Mouse (Mus musculus) lung, postnatal 10 days (tissue): ENCODE results near the gene Sdhc.
"Not testable (repeated sequence)": the region's sequence is repeated elsewhere in the genome, so short reads cannot be mapped to it uniquely, and the experiment has no call there.

ENCODE experiments used
- DNase-seq: peaks from one replicate; pipeline ENCODE4 v3.0.0; 2021

The Sdhc gene

DNA sequence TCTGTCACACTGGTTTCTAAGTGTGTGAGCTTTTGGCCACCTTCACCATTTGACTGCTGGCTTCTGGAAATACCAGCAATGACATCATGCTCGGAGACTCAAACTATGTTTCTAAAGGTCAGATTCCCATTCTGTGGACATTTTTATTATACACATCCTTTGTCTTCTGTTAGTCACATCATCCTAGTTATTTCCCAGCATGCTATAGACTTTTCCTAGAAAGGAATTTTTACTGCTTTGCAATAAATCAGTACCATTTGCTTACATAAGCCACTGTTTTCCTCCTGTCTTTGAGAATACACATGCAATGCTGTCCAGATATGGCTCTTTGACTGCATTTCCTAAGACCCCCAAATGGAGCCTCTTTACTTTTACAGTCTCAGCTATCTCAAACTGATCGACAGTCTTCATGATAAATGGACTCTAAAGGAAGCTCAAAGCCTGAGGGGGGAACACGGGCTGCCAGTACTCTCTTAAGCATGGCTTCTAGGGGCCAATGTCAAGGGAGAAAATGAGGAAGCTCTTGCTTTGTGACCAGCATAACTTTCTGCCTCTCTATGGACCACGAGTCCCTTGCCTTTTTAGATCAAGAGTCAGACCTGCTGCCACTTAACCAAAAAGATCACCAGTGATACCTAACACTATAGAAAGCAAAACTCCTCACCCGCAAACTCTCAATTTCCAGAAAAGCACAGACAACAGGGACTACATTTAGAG is 15.4 kb upstream of the Sdhc start:
- DNase-seq = no peak

DNA sequence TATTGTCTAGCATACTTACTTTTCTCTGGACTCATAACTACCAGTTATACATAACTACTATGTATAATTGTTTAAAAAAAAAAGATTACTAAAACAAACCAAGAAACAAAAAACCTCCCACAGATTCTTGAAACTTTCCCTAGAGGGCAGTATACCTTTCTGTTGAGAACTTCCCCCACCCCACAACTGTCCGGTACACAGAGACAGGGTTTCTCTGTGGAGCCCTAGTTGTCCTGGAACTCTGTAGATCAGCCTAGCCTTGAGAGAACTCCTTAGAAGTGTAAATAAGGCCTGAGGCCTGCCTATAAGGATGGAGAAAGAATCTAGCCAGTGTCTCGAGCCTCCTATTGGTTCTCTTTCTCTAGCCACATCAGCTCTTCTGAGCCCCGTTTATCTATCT is 13.9 kb upstream of the Sdhc start:
- peak; percentile 53 for DNase-seq

DNA sequence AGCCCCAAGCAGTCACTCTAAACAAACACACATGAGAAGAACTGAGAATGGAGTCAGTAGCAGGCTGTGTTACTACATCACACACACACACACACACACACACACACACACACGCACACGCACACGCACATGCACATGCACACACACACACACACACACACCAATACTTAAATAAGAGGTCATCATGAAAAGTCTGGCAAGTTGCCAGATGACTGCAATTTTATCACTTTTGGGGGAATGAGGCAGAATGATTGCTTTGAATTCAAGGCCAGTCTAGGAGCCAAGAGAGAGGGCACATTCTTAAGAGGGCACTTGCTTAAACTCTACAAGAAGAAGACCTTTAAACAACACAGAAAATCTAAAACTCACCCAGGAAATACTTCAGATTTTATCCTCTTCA is 12.1 kb upstream of the Sdhc start:
- no peak for DNase-seq

DNA sequence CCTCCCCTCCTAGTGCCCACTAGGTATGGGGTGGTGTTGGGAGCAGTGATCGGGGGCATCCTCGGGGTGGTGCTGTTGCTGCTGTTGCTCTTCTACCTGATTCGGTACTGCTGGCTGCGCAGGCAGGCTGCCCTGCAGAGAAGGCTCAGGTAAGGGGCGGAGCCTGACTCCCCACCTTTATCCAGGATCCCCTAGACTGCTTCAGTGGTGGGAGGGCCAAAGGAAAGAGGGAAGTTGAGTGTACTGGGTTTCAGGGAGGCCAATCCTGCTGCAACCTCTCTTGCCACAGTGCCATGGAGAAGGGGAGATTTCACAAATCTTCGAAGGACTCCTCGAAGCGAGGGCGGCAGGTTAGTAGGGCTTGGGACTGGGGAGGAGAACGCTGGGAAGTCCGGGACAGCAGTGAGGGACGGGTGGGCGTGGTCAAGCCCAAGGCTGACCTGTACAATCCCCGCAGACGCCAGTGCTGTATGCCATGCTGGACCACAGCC is 9.1 kb upstream of the Sdhc start:
- peak; percentile 33 for DNase-seq

DNA sequence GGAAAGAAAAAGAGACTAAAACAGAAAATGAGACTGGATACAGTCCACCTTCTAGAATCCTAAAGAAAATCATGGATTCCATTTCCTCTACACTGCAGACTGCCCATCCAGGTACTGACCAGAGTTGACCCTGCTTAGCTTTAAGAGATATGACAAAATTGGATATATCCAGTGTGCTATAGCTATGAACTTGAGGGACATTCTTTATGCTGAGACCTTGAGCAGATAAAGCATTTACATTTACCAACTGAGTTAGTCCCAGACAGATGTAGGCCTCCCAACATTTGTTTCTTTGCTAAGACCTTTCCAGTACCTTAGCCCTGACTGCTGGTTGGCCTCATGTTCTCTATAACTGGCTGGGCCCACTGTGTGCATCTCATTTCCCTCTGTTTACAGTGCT is 7.6 kb upstream of the Sdhc start:
- no peak for DNase-seq

DNA sequence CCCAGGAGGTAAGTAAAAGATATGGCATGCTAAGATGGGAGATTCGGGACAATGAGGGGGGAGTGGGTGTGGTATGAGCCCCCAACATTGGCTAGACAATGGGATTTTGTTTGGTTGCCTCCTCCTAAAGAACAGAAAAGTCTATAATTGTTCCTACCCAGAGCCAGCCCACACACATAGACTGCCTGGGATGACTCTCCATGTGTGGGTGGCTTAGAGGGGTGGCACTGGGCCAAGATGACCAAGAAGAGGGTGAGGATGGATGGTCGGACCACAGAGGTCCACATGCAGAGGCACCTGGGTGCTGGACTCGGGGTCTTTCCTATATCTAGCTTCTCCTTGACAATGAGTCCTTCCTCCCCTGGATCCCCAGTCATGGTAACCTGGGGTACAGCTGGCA is 6.2 kb upstream of the Sdhc start:
- no peak for DNase-seq

DNA sequence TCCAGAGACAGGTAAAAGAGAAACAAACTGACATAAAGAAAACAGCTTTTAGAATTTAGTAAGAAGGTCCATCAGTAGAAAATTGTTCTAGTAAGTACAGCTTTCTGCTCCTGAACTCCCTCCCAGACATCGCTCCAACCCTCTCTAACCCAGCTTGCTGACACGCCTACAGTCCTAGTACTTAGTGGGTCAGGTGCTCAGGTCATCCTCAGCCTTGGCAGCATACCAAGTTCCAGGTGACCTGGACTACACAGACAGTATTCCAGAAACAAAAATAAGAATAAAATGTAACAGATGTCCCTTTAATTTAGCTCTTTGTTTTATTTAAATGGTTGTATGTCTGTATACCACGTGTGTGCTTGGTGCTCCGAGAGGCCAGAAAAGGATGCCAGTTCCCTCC is 1.6 kb upstream of the Sdhc start:
- DNase-seq = no peak

DNA sequence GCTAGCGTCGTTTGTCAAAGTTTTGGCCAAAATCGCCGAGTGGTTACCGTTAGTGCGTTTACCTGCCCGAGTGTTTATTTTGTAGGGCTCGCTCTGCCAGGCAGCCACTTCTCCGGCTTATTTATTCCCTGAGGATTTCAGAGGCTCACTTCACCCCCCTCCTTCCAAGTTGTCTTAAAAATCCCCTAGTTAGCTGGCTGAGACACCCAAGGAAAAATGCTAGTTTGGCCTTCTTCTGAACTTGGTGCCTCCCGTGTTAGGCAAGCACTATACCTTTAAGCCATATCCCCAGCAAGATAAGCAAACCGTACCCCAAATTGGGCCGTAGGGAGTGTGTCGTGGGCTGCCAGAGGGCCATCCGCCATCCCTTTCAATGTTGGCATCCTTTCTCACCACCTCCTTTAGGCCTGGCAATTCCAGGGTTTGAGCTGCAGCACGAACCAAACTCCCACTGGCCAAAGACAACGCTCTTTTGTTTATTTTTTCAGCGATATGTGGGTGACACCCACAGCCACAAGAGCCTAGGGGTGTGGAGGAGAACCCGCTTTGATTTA is 512 bp upstream of the Sdhc start:
- DNase-seq = no peak

DNA sequence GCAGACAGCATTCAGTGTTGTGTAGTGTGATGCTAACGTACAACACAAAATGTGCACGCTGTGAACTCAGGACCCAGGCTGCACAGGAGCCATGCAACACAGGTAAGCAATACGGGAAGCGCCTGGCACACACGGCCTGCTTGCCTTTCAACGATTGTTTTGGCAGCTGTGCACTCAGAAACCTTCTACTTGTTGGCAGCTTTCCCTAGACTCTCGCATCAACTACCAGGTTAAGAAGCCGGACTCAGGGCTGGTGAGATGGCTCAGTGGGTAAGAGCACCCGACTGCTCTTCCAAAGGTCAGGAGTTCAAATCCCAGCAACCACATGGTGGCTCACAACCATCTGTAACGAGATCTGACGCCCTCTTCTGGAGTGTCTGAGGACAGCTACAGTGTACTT is 7.4 kb downstream of the Sdhc start:
- not testable (repeated sequence) for DNase-seq

DNA sequence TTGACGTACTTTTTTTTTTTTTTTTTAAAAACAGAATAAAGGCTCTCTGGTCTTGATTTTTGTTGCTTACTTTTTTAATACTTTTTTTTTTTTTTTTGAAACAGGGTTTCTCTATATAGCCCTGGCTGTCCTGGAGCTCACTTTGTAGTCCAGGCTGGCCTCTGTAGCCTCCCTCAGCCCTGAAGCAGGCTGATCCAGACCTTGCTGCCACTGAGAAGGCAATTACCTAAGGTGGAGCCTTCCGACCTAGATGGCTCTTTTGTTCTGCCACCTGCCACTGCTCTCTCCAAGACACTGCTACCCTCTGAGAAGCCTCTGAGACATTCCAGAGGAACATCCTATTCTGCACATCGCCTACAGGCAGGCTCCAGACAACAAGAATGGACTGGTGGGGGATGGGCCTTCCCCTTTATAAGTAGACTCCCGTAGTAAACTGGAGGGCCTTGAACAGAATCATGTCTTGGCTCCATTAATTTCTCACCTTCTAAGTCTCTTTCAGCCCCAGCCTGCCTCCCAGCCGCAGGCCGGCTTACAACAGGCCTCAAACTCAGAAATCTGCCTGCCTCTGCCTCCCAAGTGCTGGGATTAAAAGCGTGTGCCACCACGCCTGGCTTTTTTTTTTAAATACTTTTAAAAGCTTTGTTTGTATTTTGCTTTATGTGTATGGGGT is 12.8 kb downstream of the Sdhc start:
- DNase-seq = not testable (repeated sequence)

DNA sequence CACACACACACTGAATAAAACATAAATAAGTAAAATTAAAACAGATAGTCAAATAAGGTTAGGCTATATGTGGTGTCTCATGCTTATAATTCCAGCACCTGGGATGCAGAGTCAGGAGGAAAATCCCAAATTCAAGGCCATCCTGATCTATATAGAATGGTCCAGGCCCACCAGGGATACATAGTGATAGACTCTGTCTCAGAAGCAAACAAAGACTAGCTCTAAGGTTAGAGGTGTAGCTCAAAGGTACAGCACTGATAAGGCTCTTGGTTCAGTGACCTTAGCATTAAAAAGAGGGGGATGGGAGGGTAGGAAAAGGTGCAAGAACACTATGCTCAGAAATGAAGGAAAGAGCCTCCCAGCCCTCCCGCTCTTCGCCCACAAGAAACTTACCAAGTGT is 14.8 kb downstream of the Sdhc start:
- no peak for DNase-seq

DNA sequence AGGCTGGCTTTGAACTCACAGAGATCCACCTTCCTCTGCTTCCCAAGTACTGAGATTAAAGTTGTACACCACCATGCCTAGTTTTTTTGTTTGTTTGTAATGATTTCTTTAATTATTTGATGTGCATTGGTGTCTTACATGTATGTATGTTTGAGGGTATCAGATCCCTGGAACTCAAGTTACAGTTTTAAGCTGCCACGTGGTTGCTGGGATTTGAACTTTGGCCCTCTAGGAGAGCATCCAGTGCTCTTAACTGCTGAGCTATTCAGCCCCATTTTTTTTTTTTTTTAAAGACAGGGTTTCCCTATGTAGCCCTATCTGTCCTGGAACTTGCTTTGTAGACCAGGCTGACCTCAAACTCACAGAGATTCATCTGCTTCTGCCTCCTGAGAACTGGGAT is 19.4 kb downstream of the Sdhc start:
- DNase-seq = no peak

DNA sequence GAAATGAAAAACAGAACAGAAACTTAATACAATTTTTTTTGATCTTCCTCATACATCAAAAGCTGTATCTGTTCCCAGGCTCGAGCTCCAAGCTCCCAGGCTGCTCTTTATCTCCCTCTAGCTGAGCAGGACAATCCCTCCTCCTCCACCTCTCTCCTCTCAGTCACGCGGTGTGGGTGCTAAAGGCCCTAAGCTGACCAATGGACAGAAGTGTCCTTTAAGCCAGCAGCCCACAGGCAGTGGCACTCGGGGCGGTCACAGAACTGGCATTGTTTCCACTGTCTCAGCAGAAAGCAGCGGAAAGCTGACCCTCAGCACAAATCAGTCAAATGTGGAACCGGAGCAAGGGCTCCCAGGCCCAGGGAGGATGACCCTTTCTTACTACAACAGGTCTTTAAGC is 21.2 kb downstream of the Sdhc start:
- peak; percentile 7 for DNase-seq

DNA sequence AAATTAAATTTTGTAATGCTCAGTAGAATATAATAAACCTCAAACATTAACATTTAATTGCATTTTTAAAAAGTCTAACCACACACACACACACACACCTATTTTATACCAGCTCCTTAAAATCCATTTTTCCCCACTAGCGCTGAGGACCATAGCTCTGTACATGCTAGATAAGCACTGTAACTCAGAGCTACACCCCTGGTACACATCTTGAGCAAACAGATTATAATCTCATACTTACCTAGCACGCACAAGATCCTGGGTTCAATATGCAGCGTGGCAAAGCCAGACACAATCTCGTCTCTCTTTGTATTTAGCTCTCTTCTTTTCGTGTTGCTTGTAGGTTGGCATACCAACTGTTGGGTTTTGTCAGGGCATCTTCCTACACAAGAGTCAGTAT is 26.0 kb downstream of the Sdhc start:
- no peak for DNase-seq

DNA sequence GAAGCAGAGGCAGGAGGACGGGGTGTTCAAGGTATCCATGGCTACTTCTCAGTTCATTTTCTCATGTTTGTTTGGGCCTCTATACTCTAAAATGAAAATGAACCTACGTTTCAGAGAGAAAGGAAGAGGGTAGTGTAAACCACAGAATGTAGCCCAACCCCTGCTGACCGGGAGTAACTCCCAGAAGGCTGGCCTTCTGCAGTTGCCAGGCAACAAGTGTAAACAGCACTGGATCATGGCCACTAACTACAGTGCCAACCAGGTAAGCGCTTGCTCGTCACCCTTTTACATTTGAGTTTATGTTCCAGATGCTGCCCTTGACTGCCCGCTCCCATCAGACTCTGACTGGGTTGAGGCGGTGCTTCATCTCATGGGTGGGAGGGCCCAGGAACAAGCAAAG is 27.5 kb downstream of the Sdhc start:
- peak; percentile 57 for DNase-seq

DNA sequence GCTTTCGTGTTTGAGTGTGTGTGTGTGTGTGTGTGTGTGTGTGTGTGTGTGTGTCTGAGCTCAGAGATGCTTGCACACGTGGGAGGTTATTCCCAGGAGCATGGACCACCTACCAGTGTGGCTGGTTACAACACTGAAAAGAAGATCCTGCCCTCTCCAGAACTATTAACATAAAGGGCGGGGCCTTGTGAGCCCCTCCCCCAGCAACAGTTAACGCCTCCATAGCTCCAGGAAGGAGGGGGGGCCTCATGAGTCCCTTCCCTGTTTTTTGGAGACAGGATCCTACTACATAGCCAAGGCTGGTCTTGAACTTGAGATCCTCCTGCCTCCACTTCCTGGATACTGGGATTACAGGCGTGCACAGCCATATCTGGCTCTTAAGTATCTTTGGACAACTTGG is 28.6 kb downstream of the Sdhc start:
- DNase-seq = peak; percentile 13

DNA sequence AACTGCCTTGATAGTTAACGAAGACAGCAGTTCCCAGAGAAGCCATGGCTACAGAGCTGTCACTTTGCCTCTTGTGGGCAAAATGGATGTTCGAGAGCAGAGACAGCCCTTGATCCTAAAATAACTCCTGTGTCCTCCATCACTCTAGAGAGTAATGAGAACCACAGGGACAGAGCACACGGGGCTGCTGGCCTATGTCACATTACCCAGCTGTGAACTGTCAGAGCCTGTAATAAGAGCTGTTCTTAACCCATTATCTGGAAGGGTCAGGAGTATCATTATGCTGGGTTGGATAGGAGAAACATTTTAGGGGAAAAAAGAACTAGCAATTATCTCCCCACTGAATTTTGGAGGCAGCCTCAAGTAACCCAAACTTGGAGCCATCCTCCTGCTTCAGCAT is 29.5 kb downstream of the Sdhc start:
- DNase-seq = no peak

DNA sequence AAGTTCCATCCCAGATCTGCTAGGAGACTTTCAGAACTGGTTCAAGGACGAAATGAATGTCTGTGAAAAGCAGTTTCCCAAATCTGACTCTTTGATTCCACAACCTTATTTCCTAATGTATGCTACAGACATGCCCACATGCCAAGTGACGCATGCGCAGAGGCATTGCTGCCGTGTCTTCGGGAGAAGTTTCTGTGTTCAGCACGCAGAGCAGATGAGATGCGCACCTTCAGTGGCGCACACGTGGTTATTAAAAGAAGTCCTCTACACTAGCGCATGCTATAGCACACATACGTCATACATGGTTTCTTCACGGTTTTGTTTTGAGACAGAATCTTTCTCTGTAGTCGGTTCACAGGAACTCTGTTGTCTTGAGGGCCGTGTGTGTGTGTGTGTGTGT is 31.0 kb downstream of the Sdhc start:
- no peak for DNase-seq

DNA sequence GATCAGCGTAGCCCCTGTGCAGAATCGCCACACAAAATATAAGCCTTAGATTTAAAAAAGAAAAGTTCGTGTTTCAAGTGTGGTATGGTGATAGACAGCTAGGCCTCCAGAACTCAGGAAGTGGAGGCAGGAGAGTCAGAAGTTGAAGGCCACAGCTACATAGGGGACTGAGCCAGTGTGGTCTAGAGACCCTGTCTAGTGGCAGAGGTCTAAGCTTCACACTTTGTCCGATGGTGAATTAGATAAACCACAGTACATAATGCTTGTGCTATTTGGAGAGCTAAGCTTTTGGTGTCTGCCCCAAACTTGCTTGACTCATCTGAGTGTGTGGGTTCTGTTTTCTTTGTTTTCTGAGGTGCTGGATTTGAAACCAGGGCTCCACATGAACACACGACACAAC is 31.4 kb downstream of the Sdhc start:
- DNase-seq = no peak

DNA sequence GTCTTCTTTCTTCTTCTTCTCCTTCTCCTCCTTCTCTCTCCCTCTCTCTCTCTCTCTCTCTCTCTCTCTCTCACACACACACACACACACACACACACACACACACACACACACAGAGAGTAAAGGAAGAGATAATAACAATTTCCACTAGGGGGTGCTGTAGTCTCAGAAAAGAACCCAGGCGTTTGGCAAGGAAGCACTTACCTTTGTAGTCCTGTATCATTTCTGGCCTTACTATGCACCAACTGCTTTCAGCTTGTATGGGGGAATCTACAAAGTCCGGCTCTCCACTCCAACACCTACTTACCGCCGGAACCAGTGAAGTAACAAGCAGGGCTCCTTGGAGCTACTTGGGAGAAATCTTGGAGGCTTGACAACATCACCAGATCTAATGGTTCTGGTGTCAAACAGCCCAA is 32.1 kb downstream of the Sdhc start:
- peak; percentile 82 for DNase-seq

DNA sequence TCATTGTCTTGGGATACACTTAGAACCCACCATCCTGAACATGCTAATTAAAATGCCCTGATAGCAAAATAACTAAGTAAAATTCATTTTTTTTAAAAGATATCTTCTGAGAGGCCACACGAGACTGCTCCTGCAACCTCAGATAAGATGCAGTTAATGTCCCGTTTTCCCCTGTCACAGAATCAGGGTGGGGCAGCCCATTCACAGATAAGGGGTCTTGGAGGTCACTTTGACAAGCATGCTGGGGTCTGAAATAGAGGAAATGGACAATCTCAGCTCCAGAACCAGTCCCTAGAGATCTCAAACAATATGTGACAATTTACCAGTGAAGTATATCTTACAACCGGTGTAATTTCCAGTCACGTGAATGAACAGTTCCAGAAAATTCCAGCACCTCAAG is 34.1 kb downstream of the Sdhc start:
- DNase-seq = no peak

DNA sequence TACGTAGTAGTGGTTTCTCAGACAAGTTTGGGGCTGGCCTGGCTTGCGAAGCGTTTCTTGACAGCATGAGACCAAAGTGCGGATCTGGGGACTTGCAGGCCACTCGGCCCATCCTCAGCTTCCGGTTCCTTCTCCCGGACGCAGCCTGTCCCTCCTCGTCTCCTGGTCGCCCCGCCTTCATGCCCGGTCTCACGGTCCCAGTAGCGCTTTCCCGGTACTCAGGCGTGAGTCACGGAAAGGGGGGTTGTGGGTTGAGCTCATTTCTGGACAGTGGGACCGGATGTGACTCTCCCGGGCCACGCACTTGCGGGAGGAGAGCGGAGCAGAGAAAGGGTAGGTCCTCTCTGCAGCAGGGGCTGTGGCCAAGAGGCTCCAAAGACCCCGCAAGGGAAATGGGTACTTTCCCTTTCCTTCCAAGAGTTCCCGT is 36.5 kb downstream of the Sdhc start, which contains the start of gene Cfap126:
TSS of gene Cfap126 (plus strand) at position 46 of the 427 bp plus-strand sequence.
- peak; percentile 93 for DNase-seq

DNA sequence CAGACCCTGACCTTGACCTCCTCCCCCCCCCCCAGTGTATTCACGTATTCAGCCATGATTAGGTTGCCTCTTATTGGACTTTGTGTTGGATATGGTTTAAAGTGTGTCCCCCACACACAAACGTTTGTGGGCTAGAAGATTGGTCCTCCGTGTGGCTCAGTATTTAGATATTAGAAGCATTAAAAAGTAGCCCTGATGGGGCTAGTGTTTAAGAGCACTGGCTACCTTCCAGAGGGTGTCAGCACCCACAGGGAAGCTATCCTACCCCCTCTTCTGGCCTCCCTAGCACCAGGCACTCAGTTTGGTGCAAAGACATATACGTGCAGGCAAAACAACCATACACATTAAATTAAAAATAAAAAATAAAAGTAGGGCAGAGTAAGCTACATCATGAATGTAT is 37.4 kb downstream of the Sdhc start:
- no peak for DNase-seq
